Mouse (Mus musculus) hindbrain, embryonic 12.5 days (tissue): ENCODE results near the gene 1810013L24Rik. TPM values are rescaled to one million over a fixed set of nuclear protein-coding genes. Genes with fewer than 3 reads are reported as not detected.

Experiments
- ATAC-seq: fragments of 200-750 bp; cut with Nextera tagmentation; 2 replicates; pipeline ENCODE4 v1.8.0; 2017; ENCODE audit warnings: moderate TSS enrichment; ENCODE audit not compliant: low FRiP score
- H3K27ac ChIP-seq: fragments of 300-500 bp; sonication (generic); 2 replicates; pipeline ENCODE4 v1.5.1; 2016; ENCODE audit warnings: mild to moderate bottlenecking
- H3K27me3 ChIP-seq: fragments of 300-500 bp; sonication (generic); 2 replicates; pipeline ENCODE4 v1.6.1; 2016; ENCODE audit warnings: mild to moderate bottlenecking
- H3K36me3 ChIP-seq: fragments of 300-500 bp; sonication (generic); 2 replicates; pipeline ENCODE4 v1.6.1; 2016; ENCODE audit warnings: mild to moderate bottlenecking
- H3K4me1 ChIP-seq: fragments of 300-500 bp; sonication (generic); 2 replicates; pipeline ENCODE4 v1.6.1; 2016
- H3K4me2 ChIP-seq: fragments of 300-500 bp; sonication (generic); replicated peaks from 2 replicates; pipeline ENCODE4 v1.6.1; 2016; ENCODE audit warnings: mild to moderate bottlenecking
- H3K4me3 ChIP-seq: fragments of 300-500 bp; sonication (generic); 2 replicates; pipeline ENCODE4 v1.5.1; 2016; ENCODE audit warnings: mild to moderate bottlenecking
- H3K9ac ChIP-seq: fragments of 300-500 bp; sonication (generic); 2 replicates; pipeline ENCODE4 v1.6.1; 2016; ENCODE audit warnings: mild to moderate bottlenecking, moderate library complexity
- H3K9me3 ChIP-seq: fragments of 300-500 bp; sonication (generic); replicated peaks from 2 replicates; pipeline ENCODE4 v1.6.1; 2016; ENCODE audit warnings: mild to moderate bottlenecking
- WGBS: fragments of 180-500 bp; shearing (Covaris S2); methylation state at CpG from one replicate; pipeline ENCODE4 v1.1.7; 2016; 5-methylcytosine and 5-hydroxymethylcytosine counted together
- polyA plus RNA-seq: library from polyadenylated mRNA; unstranded; fragments of >200 nt; fragmentation: Nextera tagmentation; extraction: Ambion mirVana; gene quantifications from 2 replicates; pipeline ENCODE4 v1.2.1, GENCODE M21; 2016

1810013L24Rik gene
- polyA plus RNA-seq, 1 experiment from 2014 or later: 45.1 TPM

DNA sequence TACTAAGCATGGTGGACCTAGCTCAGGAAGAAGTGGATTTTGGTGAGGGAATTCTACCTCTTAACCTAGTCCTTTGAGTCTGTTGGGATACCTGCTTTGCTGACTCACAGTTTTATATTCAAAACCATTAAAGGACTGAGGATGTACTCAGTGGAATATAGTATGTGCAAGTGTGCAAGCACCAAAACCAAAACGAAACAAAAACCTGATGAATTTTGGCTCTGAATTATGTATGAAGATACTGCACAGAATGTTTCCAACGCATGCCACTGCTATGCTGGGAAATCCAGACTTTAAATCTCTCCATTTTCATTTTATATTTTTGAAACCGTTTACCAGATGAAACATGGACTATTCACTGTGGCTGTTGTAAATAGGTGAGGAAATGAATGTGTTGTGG, 10.7 kb downstream of the 1810013L24Rik start:
- peaks cover 36% of the 10 kb centered on the region for H3K36me3 ChIP-seq

DNA sequence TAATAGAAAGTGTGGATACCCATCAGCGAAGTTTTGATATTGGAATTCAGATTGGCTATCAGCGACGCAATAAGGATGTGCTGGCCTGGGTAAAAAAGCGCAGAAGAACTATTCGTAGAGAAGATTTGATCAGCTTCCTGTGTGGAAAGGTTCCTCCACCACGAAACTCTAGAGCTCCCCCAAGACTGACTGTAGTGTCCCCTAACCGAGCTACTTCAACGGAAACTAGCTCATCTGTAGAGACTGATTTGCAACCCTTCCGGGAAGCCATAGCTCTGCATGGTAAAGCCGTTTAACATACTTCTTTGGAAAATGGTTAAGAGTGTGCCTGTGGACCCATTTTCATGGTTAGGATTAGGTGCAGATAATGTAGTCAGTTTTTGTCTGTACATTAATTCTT, 13.1 kb downstream of the 1810013L24Rik start:
- ATAC-seq: no peak
- Histone ChIP-seq H3K9me3 (no peaks in the 10 kb centered on the region), H3K4me1 (peaks cover 4% of the 10 kb centered on the region; the same call in 1 of the 2 replicates), H3K27me3 (no peaks in the 10 kb centered on the region), H3K4me3 (no peak overlapping the region), H3K27ac (no peak overlapping the region), H3K4me2 (no peak overlapping the region), H3K9ac (no peak overlapping the region), H3K36me3 (peaks cover 30% of the 10 kb centered on the region)
- 95% methylated on average over 10 of the region's 10 CpGs for WGBS

More for the DNA sequence above, 10.7 kb downstream of the 1810013L24Rik start:
- H3K4me1 ChIP-seq: no peaks in the 10 kb centered on the region
- no peaks in the 10 kb centered on the region for H3K27me3 ChIP-seq
- H3K4me3 ChIP-seq: no peak overlapping the region
- no peak overlapping the region for H3K27ac ChIP-seq
- no peak for ATAC-seq
- H3K9ac ChIP-seq: no peak overlapping the region
- H3K9me3 ChIP-seq: no peaks in the 10 kb centered on the region
- no peak overlapping the region for H3K4me2 ChIP-seq
- 95% methylated on average over 3 of the region's 3 CpGs for WGBS

DNA sequence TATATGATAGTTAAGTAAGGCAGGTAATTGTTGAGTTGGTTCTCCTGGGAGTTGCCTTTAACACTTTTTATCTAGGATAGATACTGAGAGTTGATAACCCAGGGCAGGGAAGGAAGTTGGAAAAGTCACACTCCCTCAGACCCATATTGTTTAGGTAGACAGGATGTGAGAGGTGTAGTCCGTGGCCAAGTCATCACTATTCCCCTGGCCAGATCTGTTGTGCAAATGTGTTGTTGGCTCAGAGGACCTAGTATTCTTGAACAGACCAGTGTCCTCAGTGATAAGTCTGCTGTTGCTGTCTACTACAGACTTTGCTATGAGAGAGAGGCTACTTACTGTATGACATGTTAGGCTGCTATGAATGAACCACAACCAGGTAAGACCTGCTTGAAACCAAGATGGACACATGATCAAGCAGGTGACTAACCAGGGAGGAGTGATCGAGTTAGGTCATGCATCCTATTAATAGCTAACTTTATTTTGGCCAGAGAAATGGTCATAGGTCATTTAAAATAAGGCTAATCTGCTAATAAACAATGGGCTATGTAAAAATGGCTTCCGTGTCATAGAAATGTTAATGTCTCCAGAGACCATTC, 13.8 kb downstream of the 1810013L24Rik start:
- Histone ChIP-seq H3K36me3 (peaks cover 25% of the 10 kb centered on the region), H3K9ac (no peak overlapping the region), H3K27me3 (no peaks in the 10 kb centered on the region), H3K27ac (no peak overlapping the region), H3K4me2 (no peak overlapping the region), H3K4me3 (no peak overlapping the region), H3K9me3 (no peaks in the 10 kb centered on the region), H3K4me1 (peaks cover 6% of the 10 kb centered on the region)
- 87% methylated on average over 3 of the region's 3 CpGs for WGBS
- no peak for ATAC-seq

DNA sequence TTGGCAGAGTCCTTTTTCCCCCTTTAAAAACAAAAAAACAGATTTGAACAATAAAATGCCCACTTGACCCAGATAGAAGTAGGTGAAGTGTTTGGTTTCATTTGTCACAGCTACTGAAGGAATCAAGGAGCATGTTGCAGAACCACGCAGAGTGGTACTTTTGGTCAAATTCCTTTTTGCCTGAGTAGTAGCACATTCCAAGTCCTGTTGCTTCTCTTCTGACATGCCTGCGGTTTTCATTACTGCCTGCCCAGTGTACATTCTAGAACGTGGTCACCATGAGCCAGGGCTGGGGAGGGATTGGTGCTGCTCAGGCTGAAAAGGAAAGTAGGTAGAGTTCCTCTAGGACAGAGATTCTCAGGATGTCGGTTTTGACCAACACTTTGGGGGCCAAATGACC, 16.1 kb downstream of the 1810013L24Rik start:
- H3K27me3 ChIP-seq: no peaks in the 10 kb centered on the region
- WGBS: 80% methylated on average over 4 of the region's 4 CpGs
- ATAC-seq: no peak

DNA sequence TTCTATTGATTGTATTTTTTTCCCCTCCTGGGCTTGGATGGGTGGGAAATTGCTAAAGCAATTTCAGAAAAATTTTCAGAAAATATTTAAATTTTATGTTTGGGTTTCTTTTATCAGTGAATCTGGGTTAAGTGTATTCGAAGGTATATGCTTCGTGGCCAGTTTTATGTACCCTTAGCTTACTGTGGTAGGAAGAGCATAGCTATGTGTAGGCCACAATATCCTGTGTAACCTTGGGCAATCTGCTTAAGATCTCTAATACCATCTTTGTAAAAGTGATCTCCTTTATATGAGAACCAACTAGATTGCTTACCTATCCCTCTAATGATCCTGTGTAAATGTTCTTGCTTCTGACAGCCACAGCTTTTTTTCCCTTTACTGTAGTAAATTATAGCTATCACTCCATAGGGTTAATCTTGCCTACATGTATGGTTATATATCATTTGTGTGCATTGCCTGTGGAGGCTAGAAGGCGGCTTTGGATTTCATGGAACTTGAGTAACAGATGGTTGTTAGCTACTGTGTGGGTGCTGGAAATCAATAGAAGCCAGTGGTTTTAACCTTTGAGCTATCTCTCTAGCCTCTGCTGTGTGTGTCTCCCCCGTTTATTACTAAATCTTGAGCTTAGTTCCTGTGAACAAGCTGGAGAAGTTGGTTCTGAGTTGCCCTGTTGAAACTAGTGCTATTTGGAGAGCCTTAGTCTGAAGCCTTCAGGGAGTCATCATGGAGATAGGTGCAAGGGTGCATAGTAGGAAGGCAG, 18.6 kb downstream of the 1810013L24Rik start:
- no peak overlapping the region for H3K4me3 ChIP-seq
- ATAC-seq: no peak
- H3K9ac ChIP-seq: no peak overlapping the region
- no peaks in the 10 kb centered on the region for H3K27me3 ChIP-seq
- H3K4me2 ChIP-seq: no peak overlapping the region
- peaks cover 13% of the 10 kb centered on the region for H3K4me1 ChIP-seq
- WGBS: 94% methylated on average over 4 of the region's 4 CpGs
- H3K27ac ChIP-seq: no peak overlapping the region
- H3K9me3 ChIP-seq: no peaks in the 10 kb centered on the region
- peaks cover 16% of the 10 kb centered on the region for H3K36me3 ChIP-seq

More for the DNA sequence above, 16.1 kb downstream of the 1810013L24Rik start:
- Histone ChIP-seq H3K9me3 (no peaks in the 10 kb centered on the region), H3K4me1 (peaks cover 8% of the 10 kb centered on the region), H3K9ac (no peak overlapping the region), H3K27ac (no peak overlapping the region), H3K36me3 (peaks cover 19% of the 10 kb centered on the region), H3K4me3 (no peak overlapping the region), H3K4me2 (no peak overlapping the region)

DNA sequence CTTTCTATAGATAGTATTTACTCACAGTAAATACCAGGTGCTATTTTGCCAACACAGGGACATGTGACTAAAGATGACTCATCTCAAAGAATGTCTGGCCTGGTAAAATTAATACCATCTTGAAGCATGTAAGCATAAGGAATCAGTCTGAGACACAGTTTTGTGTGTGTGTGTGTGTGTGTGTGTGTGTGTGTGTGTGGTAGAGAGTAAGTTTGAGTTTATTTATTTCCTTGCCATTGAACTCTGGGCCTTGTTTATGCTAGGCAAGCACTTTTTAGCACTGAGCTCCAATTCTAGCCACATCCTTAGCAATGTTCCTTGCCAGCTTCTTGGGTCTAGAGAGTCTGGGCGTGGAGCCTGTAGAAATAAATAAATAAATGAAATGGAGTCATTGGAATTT, 20.0 kb downstream of the 1810013L24Rik start:
- Histone ChIP-seq H3K4me3 (no peak overlapping the region), H3K36me3 (peaks cover 21% of the 10 kb centered on the region), H3K27me3 (no peaks in the 10 kb centered on the region), H3K27ac (no peak overlapping the region), H3K4me2 (no peak overlapping the region), H3K9ac (no peak overlapping the region), H3K4me1 (peaks cover 13% of the 10 kb centered on the region), H3K9me3 (no peaks in the 10 kb centered on the region)
- WGBS: 74% methylated on average over 1 of the region's 1 CpGs
- no peak for ATAC-seq

DNA sequence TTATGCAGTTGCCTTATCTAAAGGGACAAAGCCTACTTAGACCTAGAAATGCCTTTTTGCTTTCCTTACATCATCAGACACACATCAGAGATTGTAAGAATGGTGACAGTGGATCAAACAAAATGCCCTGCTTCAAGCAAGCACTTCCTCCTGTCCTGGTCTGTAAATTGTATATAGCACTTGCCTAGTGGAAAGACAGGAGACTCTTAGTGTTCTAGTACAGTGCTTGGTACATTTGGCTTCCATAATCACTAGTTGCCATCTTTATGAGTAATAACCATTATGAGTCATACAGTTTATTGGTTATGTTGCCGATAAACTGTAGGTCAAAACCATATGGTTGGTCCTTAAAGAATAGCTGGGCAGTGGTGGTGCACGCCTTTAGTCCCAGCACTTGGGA, 25.2 kb downstream of the 1810013L24Rik start:
- H3K9ac ChIP-seq: no peak overlapping the region
- peaks cover 39% of the 10 kb centered on the region for H3K36me3 ChIP-seq
- ATAC-seq: no peak
- no peaks in the 10 kb centered on the region for H3K27me3 ChIP-seq
- peaks cover 5% of the 10 kb centered on the region; the same call in 1 of the 2 replicates for H3K4me1 ChIP-seq
- 99% methylated on average over 2 of the region's 2 CpGs for WGBS
- H3K4me3 ChIP-seq: no peak overlapping the region
- H3K27ac ChIP-seq: no peak overlapping the region
- H3K4me2 ChIP-seq: no peak overlapping the region
- H3K9me3 ChIP-seq: no peaks in the 10 kb centered on the region

DNA sequence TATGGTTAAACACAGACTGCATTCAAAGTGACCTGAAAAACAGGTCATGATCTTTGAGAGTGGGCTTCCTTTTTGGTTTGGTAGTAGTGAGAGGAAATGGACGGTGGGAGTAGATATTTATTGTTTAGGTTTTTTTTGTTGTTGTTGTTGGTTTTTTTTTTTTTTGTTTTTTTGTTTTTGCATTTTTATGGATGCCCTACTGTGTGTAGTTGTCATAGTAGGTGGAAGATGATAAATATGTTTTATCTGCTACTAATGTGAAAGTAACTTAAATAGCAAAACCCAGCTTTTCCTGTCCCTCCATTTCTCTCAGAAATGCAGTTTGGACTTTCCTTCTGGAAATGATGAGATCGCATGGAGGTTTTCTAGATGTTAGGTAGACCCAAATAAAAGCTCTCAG, 26.9 kb downstream of the 1810013L24Rik start:
- Histone ChIP-seq H3K36me3 (peaks cover 47% of the 10 kb centered on the region), H3K4me3 (no peak overlapping the region), H3K9ac (no peak overlapping the region), H3K27ac (no peak overlapping the region), H3K9me3 (no peaks in the 10 kb centered on the region), H3K4me2 (no peak overlapping the region), H3K27me3 (no peaks in the 10 kb centered on the region), H3K4me1 (peaks cover 2% of the 10 kb centered on the region; the same call in 1 of the 2 replicates)
- no peak for ATAC-seq
- 91% methylated on average over 2 of the region's 2 CpGs for WGBS

DNA sequence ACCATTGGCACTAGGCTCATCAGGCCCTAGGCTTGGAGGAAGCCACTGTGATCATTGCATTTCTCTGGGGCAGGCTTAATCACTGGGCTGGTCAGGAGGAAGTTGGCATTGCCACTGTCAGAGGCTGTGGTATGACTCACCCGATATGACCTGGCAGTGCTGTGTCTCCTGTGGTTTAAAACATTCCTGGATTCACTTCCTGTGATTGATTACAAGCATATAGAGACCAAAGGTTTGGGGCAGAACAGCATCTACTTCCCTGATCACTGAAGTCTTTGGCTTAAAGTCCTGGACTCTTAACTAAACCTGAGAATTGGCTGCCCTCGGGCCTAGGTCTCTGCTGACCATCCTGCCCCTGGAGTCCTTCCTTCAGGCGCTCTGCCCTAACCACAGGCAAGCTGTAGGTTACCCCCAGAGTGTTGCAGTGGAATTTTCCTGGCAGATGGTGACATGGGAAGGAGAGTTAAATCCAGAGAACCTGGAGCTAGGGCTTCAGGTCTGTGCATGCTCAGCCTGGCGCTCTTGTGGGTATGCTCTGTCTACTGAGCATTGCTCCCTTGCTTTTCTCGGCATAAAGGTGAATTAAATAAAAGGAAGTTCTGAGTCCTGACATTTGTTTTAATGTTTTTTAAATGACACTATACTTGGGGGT, 32.6 kb downstream of the 1810013L24Rik start:
- Histone ChIP-seq H3K27ac (no peak overlapping the region), H3K4me1 (0 out of 2 replicates have a peak, but pooled peaks cover 4% of the 10 kb centered on the region), H3K27me3 (no peaks in the 10 kb centered on the region), H3K9me3 (no peaks in the 10 kb centered on the region), H3K9ac (no peak overlapping the region), H3K4me3 (no peak overlapping the region), H3K36me3 (peaks cover 25% of the 10 kb centered on the region), H3K4me2 (no peak overlapping the region)
- no peak; the same call in 1 of the 2 replicates for ATAC-seq
- 94% methylated on average over 5 of the region's 5 CpGs for WGBS

DNA sequence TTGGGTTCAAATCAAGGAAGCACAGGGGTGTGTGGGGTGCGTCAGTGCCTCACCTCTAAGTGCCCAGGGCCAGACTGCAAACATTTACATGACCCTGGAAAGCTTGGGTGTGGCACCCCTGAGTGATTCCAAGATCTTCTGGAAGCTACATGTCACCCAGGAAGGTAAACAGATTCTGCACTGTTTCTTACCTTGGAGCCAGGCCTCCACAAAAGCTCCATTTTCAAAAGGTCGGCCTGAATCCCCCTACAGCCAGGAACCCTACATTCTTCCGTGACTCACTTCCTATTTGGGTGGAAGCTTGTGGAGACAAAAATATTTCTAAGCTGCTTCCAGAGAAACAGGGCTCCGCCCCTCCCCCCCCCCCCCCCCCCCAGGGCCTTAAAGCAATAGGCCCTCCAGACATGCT, 34.3 kb downstream of the 1810013L24Rik start:
- no peak for ATAC-seq
- whole genome bisulfite sequencing: 72% methylated on average over 4 of the region's 4 CpGs

DNA sequence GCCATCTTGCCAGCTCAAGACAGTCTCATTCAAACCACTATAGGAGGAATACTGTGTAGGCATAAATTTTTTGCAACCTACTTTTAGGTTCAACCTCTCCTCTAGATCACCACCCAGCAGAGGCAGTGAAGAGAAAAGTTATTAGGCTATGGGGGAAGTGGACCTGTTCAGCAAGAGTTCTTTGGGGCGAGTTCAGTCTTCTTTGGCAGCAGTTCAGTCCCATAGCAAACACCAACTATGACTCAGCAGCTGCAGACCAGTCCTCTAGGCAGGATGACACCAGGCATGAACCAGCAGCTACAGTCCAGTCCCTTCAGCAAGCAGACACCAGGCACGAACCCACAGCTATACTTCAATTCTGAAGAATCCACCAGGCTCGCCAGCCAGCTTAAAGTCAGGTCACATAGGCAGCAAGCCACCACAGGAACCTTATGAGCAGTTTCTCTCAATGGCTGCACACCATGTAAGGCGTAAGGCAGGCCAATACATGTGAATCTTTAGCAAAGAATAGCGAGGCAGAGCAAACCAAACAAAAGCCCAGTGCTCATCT, 37.6 kb downstream of the 1810013L24Rik start:
- H3K4me1 ChIP-seq: 0 out of 2 replicates have a peak, but pooled peaks cover 7% of the 10 kb centered on the region
- 88% methylated on average over 5 of the region's 5 CpGs for WGBS
- peaks cover 6% of the 10 kb centered on the region; the same call in 1 of the 2 replicates for H3K36me3 ChIP-seq
- no peaks in the 10 kb centered on the region for H3K9me3 ChIP-seq
- no peaks in the 10 kb centered on the region for H3K27me3 ChIP-seq
- H3K4me2 ChIP-seq: no peak overlapping the region
- no peak overlapping the region for H3K27ac ChIP-seq
- no peak overlapping the region for H3K9ac ChIP-seq
- no peak for ATAC-seq
- no peak overlapping the region for H3K4me3 ChIP-seq

More for the DNA sequence above, 34.3 kb downstream of the 1810013L24Rik start:
- Histone ChIP-seq H3K9me3 (no peaks in the 10 kb centered on the region), H3K27ac (no peak overlapping the region), H3K9ac (no peak overlapping the region), H3K4me1 (0 out of 2 replicates have a peak, but pooled peaks cover 4% of the 10 kb centered on the region), H3K27me3 (no peaks in the 10 kb centered on the region), H3K36me3 (peaks cover 18% of the 10 kb centered on the region), H3K4me3 (no peak overlapping the region), H3K4me2 (no peak overlapping the region)

DNA sequence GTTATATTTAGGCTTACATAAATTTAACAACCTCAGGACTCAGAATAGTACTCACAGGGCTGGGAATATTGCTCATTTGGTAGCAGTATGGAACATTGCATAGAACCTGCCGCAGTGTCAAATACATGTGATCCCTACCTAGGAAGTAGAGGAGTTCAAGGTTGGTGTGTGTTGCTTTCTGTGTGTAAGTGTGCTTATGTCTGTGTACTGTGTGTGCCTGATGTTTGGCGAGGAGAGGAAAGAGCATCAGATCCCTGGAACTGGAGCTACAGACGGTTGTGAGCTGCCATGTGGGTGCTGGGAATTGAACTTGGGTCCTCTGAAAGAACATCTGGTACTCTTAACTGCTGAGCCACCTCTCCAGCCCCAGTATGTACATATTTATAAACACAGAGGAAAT, 38.6 kb downstream of the 1810013L24Rik start:
- no peak overlapping the region for H3K9ac ChIP-seq
- no peak overlapping the region for H3K4me3 ChIP-seq
- ATAC-seq: no peak
- H3K36me3 ChIP-seq: no peaks in the 10 kb centered on the region
- H3K4me2 ChIP-seq: no peak overlapping the region
- no peaks in the 10 kb centered on the region for H3K9me3 ChIP-seq
- no peaks in the 10 kb centered on the region for H3K27me3 ChIP-seq
- 0 out of 2 replicates have a peak, but pooled peaks cover 7% of the 10 kb centered on the region for H3K4me1 ChIP-seq
- H3K27ac ChIP-seq: no peak overlapping the region
- 91% methylated on average over 3 of the region's 3 CpGs for WGBS
